Comparison of ENCODE assay signal across 8 mouse cellular contexts in genomic region chr2:90580236-90581005, GRCm38 (mm10). TPM values are rescaled to one million over a fixed set of nuclear protein-coding genes. Genes with fewer than 3 reads are reported as not detected.
DNase-seq lines count a peak whose midpoint lies in the region; ATAC-seq and TF ChIP-seq lines count a peak whose summit lies in the region.

Gene Ptprj (minus strand): TSS chr2:90580647.

- peak within 1 kb of the TSS; percentile 92 for H3K4me3 ChIP-seq in hindbrain, postnatal 0 days (ENCODE audit: low read length)

- H3K36me3 ChIP-seq in hindbrain, postnatal 0 days (ENCODE audit: insufficient read depth, low read length), result no peaks in the 10 kb centered on the region

- peak; percentile 9; the same call in 1 of the 2 replicates for ATAC-seq in common myeloid progenitor, adult 5-6 weeks (replicated peaks; ENCODE audit: low read depth, poor library complexity, severe bottlenecking)
- peak; percentile 85 for ATAC-seq in hindbrain, postnatal 0 days
- ATAC-seq in megakaryocyte, adult 5-6 weeks (ENCODE audit: poor library complexity, severe bottlenecking), result peak; percentile 36

- peak within 1 kb of the TSS; percentile 84 for H3K4me2 ChIP-seq in hindbrain, postnatal 0 days (ENCODE audit: low read depth, low read length)

- H3K9ac ChIP-seq in hindbrain, postnatal 0 days (replicated peaks; ENCODE audit: low read length), result peak within 1 kb of the TSS; percentile 95

- no peak for TF ChIP-seq CTCF in hindbrain, postnatal 0 days (IDR thresholded peaks at IDR 0.05; ENCODE audit: low read depth)

- intact Hi-C loops in gastrocnemius, postnatal 14 days (cut with DNase I; ENCODE audit: low total_unique reads), result no loop called here
- intact Hi-C loops in left cerebral cortex, postnatal 10 days (cut with DNase I), result loop anchor here (5.0 kb wide), 1 partner anchor 52 kb away; no protein-coding TSS in a partner anchor

- under 1% methylated on average over 70 of the region's 100 CpGs for WGBS in hindbrain, postnatal 0 days

- no peaks in the 10 kb centered on the region for H3K9me3 ChIP-seq in hindbrain, postnatal 0 days (ENCODE audit: low read length)

- H3K4me1 ChIP-seq in hindbrain, postnatal 0 days (ENCODE audit: insufficient read depth, low read length), result 0 out of 2 replicates have a peak, but pooled peaks cover 3% of the 10 kb centered on the region

- H3K27me3 ChIP-seq in hindbrain, postnatal 0 days (ENCODE audit: insufficient read depth, low read length), result no peaks in the 10 kb centered on the region

- H3K27ac ChIP-seq in hindbrain, postnatal 0 days, result peak within 1 kb of the TSS; percentile 90

- peak; percentile 83 to 93 for DNase-seq in adrenal gland, adult (ENCODE audit: inconsistent age in 2 of 2, low spot score in 1 of 2)
- peak; percentile 72 for DNase-seq in gastrocnemius, postnatal 14 days
- DNase-seq in hindbrain, postnatal 0 days (ENCODE audit: low spot score), result peak; percentile 82
- DNase-seq in left cerebral cortex, postnatal 10 days (ENCODE audit: extremely low spot score in 1 of 2, low spot score in 2 of 2), result peak; percentile 56 to 84
- DNase-seq in right cerebral cortex, adult 18-20 months, result peak; percentile 73
- DNase-seq in urinary bladder, postnatal 4 days (ENCODE audit: low spot score in 2 of 2), result peak; percentile 64 to 68

RNA-seq across cellular contexts. Expression of gene Ptprj, which starts in this region (rescaled TPM):
- total RNA-seq in common myeloid progenitor, adult 5-6 weeks (2017), result 19.4 and 22.7 TPM in 2 replicates
- total RNA-seq in gastrocnemius, postnatal 14 days (2021), result 1 to 10 TPM; 6.5 to 6.6 TPM
- 37.8 and 39.1 TPM in 2 replicates for total RNA-seq in hindbrain, postnatal 0 days (2014; rRNA removed)
- polyA plus RNA-seq in hindbrain, postnatal 0 days (2015; fragmentation: Nextera tagmentation; extraction: Ambion mirVana), result 4.6 and 4.7 TPM in 2 replicates
- total RNA-seq in left cerebral cortex, postnatal 10 days (2021), result 10 to 100 TPM; 72.8 to 78.4 TPM
- total RNA-seq in megakaryocyte, adult 5-6 weeks (2015), result 103 and 104 TPM in 2 replicates
- total RNA-seq in megakaryocyte, adult 5-6 weeks (2017), result 94.7 and 107 TPM in 2 replicates

Comparison
In these comparisons a context has a peak if more than half of its experiments do, and no peak if none do; other contexts are left out.
1. Peak in every context shown above with its lines: DNase-seq, ATAC-seq, H3K4me3 ChIP-seq and H3K27ac ChIP-seq.
2. ATAC-seq: peak in every context shown above with its lines; median percentile 85 in hindbrain, postnatal 0 days; 36 in megakaryocyte, adult 5-6 weeks; 9 in common myeloid progenitor, adult 5-6 weeks.